Mouse (Mus musculus): ENCODE measurements around the gene Rasgef1b.
A peak's percentile ranks its signal among the peaks of the same experiment; 100 is the strongest.

Rasgef1b gene

DNA sequence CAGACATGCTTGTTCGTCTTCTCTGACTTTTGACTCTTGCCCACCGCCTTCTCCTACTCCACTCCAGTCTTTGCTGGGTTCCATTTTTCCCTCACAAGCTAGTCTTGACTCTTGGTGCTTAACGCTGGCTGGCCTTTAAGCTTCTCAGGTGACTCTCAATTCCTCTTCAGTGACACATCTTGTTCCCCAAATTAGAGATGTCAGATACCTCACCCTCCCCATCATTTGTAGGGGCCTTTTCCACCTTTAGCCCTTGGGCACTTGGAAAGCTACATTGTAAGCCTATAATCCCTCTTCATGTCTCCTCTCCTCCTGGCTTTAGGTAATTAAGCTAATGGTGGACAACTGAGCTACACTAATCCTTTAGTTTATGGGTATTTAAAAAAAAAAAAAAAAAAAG, 338.6 kb downstream of the Rasgef1b start:
- peak; percentile 51 for DNase-seq

DNA sequence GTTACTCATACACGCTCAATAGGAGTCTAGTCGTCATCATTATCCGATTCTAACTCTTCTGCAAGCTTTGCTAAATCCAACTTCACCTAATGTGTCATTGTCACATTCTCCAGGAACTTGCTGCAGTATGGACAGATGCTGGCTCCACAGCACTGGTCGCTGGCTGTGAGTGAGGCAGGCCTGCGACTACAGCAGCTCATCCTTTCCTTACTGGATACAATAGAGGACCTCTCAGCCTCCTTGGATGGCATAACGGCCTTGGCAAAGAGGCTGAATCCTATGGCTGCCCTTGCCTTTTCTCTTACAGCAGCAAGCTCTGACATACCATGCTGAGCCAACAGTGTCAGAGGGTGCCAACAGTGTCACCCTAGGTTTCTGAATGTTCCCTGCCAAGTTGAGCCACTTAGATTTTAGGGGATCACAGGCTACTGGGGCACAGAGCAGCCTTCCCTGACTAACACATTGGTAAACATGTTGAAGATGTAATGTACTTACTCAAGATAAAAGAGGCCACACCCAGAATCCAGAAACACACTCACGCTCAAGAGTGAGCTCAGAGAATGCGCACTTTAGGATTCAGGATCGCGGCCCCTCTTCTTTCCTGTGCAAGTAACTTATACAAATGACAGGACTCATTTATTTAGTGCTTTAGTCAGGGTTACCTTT, 340.1 kb downstream of the Rasgef1b start:
- no peak for DNase-seq

DNA sequence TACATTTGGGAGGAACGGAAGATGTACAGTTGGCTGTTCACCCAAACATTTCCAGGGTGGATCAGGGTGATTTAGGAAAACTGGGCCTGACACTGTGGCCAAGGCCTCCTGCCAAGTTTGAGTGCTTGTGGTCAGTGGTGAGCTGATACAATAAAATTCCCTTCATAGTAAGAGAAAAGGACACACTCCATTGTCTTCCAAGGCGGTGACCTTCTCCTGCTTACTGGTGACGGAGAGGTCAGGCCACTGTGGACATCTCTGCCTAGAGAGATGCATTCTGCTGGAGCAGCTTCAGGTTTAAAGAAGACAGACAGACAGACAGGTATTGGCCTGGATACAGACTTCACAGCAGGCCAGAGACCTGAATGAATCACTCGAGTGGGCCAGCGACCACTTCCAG, 340.7 kb downstream of the Rasgef1b start:
- DNase-seq: no peak

DNA sequence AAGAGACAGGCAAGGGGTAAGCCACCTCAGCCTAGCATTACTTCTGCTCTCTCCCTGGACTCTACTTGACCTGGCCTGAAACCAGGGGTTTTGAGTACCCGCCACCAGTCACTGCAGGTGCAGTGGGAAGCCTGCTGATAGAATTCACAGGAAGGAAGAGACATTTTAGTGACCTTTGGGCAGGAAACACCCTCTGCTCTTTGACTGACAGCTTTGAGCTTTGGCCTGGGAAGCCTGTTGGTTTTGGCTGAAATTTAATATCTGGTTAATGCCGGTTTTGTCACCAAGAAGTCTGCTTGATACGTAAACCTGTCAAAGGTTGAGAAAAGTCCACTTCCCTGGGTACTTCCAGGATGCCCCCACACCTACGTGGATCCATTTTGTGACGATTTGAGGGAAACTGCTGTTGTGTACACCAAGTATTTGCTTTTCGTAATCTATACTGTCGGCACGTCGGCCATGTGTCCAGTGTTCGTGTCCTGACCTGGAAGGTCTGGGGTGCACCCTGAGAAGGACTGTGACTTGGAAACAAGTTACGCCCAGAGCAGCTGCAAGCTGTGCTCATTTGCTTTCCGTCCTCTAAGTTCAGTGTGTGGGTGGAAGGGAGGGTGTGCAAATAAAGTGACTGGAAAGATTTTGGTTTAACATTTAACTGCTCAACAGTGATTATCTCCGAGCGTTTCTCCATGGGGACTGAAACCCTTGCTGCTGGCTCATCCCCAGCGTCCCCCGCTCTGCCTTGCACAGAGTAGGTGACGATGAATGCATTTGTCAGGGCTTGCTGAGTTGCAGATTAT, 341.5 kb downstream of the Rasgef1b start:
- DNase-seq: no peak

DNA sequence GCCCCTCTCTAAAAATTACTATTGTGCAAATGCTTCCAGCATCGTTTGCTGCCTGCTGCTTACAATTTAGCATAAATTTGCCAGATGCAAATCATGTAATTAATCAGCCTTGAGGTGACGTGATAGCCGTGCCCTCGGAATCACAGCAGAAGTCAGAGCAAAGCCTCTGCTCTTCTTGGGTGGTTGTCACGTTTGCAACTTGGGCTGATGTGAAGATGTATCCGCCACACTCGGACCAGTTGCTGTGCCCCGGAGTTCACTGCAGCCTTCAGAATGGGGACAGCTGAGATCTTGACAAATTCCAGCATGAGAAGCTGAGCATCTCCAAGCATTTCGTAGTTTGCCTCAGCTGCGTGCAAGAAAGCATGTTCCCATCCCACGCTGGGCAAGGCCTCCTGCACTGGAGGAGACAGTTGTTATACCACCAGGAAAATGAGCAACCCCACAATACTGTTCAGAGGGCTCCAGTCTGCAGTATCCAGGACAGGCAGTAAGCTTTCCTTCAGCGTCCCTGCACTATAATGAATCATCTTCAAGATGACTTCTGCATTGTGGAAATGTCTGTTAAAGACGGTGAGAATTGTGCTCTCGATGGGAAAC, 342.5 kb downstream of the Rasgef1b start:
- DNase-seq: no peak

DNA sequence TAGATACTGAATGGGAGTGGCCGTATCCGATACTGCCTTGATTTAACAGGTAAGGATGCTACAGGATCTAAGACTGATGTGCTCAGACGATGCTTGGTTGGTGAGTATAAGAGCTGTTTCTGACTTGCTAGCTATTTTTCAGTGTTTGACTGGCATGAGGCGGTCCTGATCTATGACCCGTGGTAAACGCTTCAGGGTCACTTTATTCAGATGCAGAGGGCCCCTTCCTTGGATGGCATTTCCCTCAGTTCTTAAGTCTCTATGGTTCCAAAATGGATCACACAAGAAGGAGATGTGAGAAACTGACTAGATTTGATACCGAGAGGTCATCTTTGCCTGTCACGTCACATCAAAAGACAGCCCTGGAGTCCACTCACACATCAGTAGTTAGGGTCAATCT, 343.1 kb downstream of the Rasgef1b start:
- DNase-seq: no peak

DNA sequence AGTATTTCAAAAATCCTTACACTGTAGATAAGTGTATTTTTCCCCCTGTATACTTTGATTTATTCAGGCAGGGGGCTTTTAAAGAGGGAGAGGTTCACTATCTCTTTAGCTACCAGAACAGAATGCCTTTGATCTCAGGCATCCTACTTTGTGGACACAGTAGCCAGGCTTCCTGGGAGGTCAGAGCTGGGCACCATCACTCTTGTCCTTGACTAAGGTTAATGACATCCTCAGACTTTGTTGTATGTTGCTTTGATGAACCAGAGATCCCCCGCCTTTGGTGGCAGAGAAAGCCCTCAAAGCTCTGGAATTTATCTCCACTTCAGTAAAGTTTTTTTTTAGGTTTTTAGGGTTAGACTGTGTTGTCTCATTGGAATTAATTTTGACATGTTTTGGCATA, 343.8 kb downstream of the Rasgef1b start:
- DNase-seq: no peak

DNA sequence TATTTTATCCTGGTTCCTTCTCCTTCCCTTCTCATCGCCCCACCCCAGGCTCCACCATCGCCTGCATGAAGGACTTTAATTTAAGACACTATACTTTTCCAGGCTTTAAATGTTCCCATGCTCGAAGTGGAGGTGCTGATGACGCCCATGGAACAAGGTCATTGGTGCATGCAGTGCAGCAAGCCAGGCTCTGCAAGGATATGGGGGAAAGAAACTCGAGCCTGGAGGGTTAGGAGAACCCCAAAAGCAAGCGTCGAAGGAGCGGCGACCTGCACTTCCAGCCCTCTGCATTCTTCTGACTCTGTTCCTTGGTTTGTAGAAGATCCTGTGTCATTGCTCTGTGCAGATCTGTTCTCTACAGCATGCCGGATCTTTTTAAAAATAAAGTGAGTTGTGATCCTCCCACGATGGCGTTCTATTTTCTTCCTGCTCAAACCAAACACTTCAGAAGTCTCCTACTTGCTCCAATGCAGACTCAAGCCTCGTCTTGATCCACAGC, 345.0 kb downstream of the Rasgef1b start:
- no peak for DNase-seq

DNA sequence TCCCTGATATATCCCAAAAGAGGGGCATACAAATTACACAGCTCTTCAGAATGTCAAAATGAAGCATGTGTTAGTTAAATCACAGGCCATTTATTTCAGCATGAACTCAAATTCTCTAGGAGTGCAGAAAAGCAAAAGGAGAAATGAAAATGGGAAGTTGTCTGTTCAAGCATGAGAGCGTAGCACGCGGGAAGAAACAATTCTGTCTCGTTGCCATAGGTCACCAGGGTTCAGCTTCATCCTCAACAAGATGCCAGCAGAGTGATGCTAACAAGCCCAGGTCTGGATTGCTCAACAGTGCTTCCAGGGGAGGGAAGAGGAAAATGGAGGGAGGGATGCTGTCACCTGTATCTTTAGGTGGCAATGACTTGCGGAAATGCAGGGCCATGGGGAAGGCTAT, 346.1 kb downstream of the Rasgef1b start:
- no peak for DNase-seq

DNA sequence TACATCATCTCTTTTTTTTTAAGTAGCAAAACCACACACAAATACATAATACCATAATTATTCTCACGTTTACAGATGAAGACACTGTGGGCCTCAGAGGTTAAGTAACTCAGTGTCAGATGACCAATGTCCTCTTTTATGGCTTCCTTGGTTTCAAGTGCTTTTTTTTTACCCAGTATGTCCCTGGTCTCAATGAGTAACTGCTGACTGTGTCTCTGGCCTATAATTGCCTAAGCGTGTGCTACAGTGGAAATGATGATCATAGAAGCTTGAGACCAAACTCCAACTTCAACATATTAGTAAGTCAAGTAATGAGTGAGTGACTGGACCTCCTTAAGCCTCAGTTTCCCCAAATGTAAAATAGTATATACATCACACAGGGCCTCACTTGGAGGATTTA, 347.2 kb downstream of the Rasgef1b start:
- DNase-seq: no peak

DNA sequence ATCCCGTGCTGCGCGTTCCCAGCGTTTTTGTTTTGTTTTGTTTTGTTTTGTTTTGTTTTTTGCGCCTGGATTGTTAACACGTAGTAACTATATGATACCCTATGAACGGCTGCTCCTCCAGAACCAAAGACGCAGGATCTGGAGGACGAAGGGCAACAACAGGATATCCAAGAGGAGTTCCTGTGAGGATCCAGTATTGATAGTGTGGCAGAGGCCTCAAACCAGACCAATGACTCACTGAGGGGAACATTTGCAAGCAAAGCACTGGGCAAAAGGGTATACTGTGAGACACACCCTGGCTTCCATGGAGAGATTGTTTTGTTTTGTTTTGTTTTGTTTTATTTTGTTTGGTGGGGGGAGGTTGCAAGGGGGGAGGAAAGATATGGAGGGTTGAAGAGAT, 348.0 kb downstream of the Rasgef1b start:
- DNase-seq: no peak

DNA sequence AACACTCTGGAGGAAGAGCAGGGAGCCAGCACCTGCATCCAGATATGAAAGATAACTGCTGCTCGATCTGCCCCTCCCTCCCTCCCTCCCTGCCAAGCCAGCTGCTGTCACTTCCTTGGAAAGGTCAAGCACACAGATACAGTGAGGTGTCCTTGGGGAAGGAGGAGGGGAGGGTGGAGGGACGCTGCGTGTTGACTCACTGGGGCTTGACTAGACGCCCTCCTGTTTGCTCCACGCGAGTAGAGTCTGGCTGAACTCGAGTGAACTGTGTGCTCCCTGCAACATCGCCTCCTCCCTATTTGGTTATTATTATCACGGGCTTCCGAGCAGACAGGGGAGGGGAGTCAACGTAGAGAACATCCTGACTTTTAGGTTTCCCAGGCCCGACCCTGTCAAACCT, 348.7 kb downstream of the Rasgef1b start:
- DNase-seq: peak; percentile 41

DNA sequence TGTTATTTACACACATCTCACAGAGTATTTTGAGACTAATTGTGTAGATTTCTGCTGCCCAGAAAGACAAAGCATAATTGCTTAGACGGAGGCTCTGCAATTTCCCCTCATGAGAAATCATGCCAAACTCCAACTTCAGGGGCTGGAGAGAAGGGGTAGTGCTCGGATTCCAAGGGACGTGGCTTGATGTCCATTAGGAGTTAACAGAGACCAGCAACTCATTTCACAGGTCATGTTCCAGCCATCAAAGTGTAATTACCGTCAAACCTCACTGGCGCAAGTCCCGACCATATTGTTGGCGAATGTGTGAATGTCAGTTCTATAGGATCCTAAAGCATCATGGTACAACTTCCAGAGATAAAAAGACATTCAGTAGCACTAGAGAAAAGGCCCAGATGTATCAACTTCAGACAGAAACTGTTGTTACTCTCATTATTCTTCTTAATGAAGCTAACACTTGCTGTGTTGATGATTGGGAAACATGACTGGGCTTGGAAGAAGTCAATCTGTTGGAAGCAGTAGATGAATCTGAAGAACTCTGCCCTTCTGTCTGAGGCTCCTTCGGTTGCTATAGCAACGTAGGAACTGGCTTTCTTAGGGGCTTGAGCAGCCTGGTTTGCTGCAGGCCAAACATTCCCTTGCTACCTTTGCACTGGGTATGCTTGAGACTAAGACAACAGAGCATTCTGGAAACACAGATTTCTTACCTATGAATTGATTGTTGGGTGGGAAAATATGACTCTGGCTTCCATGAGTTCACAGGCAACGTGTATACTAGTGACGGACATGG, 350.2 kb downstream of the Rasgef1b start:
- no peak for DNase-seq

DNA sequence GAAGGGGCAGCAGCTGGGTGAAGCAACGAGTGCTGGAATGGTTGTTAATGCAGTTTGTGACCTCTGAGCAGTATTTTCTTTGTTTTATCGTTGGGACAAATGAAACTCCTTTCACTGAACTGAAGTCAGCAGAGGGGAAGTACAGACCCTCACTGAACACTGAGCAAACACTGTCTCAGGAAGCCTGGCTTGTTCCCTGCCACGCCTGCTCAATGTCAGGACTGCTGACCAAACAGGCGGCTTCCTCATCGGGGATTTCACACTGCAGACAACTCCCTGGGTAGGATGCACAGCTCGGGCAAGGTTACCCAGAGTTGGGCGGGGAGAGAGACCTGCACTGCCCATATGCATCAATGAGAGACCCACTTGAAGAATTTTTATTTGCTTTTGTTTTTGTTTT, 353.1 kb downstream of the Rasgef1b start:
- DNase-seq: no peak

DNA sequence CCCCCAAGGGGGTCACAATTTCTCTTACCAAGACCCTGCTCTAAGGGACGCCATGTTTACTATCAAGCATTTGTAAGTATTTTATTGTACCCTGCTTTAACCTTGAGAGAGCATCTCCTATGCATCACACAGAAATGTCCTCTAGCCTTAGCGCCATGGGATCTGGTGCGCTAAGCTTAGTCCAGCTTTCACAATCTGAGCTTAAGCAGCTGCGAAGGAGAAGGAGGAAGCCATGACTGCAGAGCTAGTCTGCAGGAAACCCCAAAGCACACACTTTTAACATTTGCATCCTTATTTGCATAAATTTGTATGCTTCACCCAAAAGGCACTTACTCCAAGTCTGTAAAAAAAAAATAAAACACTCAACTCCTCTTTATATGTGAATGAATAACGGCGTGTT, 354.4 kb downstream of the Rasgef1b start:
- no peak for DNase-seq

DNA sequence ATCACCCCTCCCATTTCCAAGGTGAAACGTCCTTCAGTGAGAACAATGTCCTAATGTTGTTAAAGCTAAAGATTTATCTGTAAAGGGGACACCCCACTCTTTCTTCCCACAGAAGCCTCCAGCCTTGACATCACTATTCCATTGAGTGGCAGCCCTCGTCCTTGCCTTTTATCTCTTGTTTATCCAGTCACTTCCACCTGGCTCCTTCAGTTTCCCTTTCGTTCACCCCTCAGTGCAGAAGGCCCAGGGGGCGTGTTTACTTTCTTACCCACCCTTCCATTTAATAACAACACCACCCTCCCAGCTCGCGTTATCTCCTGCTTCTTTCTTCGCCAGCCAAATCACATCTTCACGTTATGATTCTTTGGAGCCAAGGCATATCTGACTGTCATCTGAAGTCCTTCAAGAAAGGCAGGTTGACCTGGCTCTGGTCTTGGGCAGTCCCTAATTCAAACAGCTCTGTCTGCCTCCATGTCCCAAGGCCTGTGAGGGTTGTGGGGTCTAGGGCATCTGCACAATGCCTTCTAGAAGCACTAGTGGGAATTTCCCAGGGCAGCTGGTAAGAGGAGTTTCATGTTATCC, 355.2 kb downstream of the Rasgef1b start:
- DNase-seq: no peak

DNA sequence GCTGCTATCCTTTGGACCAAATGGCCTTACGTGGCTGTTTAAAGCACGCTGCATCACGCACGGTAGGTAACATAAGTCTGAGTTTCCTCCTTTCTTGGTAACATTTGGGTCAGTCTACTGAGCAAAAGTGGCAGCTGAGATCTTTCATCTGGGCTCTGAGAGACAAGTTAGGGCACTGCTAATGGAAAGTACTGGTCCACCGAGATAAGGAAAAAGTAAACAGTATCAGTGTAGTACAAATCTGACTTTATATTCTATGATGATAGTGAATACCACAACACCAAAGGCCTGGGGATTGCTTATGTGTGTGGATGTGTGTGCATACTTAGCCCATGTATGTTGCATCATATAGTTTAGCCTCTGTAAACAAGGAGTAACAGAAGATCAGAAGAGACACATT, 358.2 kb downstream of the Rasgef1b start:
- DNase-seq: no peak

DNA sequence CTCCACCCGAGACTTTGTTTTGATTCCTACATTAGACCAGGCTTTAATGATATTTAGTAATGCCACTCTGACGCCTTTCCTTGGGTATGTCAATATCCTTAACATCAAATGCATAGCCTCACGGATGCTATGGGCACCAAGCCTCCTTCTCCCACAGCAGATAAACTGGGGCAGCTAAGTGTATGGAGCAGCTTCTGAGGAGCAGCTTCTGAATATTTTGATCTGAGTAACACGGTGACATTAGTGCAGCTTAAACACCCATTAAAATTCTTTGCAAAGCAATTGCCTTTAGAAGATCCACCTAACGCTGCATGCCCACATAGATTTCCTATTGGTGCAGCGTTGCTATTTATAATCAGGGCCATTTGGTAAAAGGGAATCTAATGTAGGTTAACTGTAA, 359.6 kb downstream of the Rasgef1b start:
- no peak for DNase-seq

DNA sequence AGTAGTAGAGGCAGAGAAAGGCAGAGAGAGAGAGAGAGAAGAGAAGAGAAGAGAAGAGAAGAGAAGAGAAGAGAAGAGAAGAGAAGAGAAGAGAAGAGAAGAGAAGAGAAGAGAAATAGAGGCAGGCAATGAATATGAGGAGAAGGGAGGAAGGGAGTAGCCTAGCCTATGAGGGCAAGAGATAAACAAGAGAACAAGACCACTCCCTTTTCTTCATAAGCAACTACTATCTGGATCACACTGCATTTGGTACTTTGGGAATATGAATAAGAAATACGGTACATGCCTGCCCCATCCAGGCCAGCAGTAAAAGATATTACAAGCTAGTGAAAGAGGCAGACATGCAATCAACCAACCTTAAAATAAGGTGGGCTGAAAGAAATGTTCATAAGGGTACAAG, 360.2 kb downstream of the Rasgef1b start:
- DNase-seq: no peak

DNA sequence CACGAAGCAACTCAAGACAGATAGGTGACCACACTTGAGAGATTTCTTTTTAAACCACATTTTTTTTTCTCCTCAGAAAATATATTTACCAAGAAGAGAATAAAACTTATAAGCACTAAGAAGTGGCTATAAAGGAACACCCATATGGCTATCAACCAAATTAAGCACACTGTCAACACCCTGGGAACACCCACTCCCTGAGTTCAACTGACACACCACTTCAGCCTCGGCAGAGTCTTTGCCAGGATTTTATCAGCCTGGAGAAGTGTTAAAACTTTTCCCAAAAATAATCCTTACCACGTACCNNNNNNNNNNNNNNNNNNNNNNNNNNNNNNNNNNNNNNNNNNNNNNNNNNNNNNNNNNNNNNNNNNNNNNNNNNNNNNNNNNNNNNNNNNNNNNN, 368.3 kb downstream of the Rasgef1b start:
- DNase-seq: no peak

DNA sequence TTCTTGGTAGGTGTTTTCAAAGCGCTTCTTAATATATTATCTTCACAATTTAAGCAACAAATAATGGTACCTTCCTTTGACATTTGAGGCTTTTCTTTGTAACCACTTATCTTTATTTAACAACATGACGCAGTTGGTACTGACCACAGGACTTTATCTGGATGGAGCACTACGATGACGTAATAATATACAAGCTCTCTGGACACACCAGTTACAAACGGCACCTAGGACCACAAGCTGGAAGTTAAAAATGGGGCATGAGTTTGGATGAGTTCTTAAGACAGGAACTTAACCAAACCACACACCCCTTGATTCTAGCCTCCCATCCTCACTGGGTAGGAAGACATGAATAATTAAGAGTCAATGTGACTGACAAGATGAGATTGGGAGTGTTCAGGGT, 369.6 kb downstream of the Rasgef1b start:
- no peak for DNase-seq

DNA sequence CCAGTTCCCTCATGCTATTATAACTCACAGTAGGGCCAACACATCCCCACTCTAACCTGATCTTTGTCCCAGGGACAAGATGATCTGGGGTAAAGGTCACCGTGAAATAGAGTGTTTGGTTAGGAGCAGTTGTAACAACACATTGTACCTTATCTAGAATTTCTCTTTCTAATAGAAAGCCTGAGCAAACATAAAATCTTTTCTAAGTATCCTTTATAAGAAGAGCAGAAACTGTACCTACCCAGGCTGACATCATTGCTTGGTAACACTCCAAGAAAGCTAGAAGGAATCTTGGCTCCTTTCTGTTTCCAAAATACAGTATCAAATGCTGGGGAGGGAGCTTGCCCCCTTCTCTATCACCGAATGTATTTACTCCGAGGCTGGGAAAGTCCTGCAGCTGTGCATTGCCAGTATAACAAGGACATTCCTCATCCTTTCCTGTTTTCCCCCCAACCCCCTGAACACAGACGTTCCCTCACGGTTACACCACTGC, 374.2 kb downstream of the Rasgef1b start:
- no peak for DNase-seq

DNA sequence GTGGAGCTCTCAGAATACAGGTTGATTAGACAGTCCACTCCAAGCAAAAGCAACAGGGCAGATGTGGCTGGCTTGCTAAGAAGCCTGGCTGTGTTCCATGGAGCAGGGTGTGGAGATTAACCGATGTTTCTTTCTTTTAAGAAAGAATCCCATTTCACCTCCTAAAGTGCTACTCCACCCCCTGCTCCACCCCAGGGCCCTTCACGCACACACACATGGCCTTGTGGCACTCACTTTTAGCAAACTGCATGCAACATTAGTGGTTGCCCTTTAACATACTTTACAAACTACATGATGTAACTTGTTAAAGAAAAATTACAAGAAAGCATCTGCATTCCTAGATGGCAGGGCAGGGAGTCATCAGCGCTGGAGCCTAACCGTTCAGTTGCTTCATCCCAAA, 378.8 kb downstream of the Rasgef1b start:
- DNase-seq: no peak

All from retina, postnatal 1 day (tissue).